Mouse (Mus musculus) brain, embryonic 18.5 days (tissue): ENCODE measurements around the gene Phgdh.

ENCODE experiments used
- DNase-seq: peaks from one replicate; pipeline ENCODE4 v3.0.0-alpha.2; 2012; ENCODE audit warnings: low read depth, low spot score

Phgdh gene

GRCm38 (mm10) chr3:98295965-98296364, 43.8 kb downstream of the Phgdh start:
- no peak for DNase-seq

- DNase-seq, result no peak
These were observed 48.7 kb downstream of the Phgdh start for GRCm38 (mm10) chr3:98291044-98291443.

- DNase-seq, result no peak
These were observed 56.6 kb downstream of the Phgdh start for GRCm38 (mm10) chr3:98283205-98283604.

GRCm38 (mm10) chr3:98282422-98282821, 57.4 kb downstream of the Phgdh start:
- no peak for DNase-seq

GRCm38 (mm10) chr3:98280933-98281678, 58.7 kb downstream of the Phgdh start:
- DNase-seq, result no peak

GRCm38 (mm10) chr3:98280204-98280932, 59.4 kb downstream of the Phgdh start, which contains the start of gene Hmgcs2:
TSS of gene Hmgcs2 (plus strand) at chr3:98280435.
- no peak for DNase-seq

GRCm38 (mm10) chr3:98279682-98280081, 60.1 kb downstream of the Phgdh start:
- no peak for DNase-seq

- DNase-seq, result no peak
These were observed 66.0 kb downstream of the Phgdh start for GRCm38 (mm10) chr3:98273623-98274398.

GRCm38 (mm10) chr3:98267249-98267651, 72.5 kb downstream of the Phgdh start:
- no peak for DNase-seq
